Mouse (Mus musculus): ENCODE results near the gene Stx18.

Gene Stx18

DNA sequence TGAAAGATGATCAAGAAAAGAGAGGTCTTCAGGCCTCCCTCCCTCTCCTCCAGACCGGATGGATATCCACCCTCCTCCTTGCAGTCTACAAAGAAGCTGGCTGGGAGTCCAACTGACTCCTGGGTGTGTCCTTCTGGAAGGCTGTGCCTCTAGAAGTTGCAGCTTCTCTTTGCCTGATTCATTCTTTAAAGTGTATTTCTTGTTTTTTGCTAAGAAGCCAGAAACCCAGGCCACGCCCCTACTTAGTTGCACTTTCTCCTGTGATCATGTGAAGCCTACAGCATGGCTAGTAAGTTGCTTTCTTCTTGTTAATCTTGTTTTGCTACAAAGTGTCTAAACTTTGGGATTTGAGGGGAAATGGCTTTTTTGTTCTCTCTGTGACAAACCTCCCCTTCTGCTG is 148.5 kb downstream of the Stx18 start:
- in situ Hi-C loops (cut with MboI; ENCODE audit: unreplicated experiment in 2 of 2) = no loop called here
